Mouse (Mus musculus) cerebellum, postnatal 4 days (tissue): ENCODE data around the gene Plcb3.

ENCODE experiments used
- DNase-seq, 2 experiments: peaks; one replicate each; pipeline ENCODE4 v3.0.0; 2022; ENCODE audit warnings: low spot score in 2 of 2, mixed read lengths in 1 of 2

Plcb3 gene

GRCm38 (mm10) chr19:6904846-6905245 is 71.4 kb downstream of the Plcb3 start:
- no peak for DNase-seq

- DNase-seq: no peak
Measured at GRCm38 (mm10) chr19:6903031-6903430, 73.2 kb downstream of the Plcb3 start.
